Mouse (Mus musculus): ENCODE measurements around the gene Sorl1. TPM values are rescaled to one million over a fixed set of nuclear protein-coding genes. Genes with fewer than 3 reads are reported as not detected.

Sorl1 gene
- 10 to 100 TPM in 1 of 2 experiments, 1 to 10 TPM in 1; 9.6 to 12.9 TPM for total RNA-seq (2021)
- long read RNA-seq, experiment 1, full-length matches to known transcripts, result 3 of 9 reads
- long read RNA-seq, experiment 1, partial matches to known transcripts, result 4 of 9 reads
- long read RNA-seq, experiment 1, other reads (novel, unspliced or antisense), result 2 of 9 reads
- long read RNA-seq, experiment 2, full-length matches to known transcripts, result 5 of 12 reads
- long read RNA-seq, experiment 2, partial matches to known transcripts, result 3 of 12 reads
- long read RNA-seq, experiment 2, other reads (novel, unspliced or antisense), result 4 of 12 reads

GRCm38 (mm10) chr9:42123713-42124576 lies at the start of gene Sorl1:
TSS of gene Sorl1 (minus strand) at chr9:42124297.
- DNase-seq (ENCODE audit: low spot score in 2 of 2), result peak; percentile 57 to 74

- no peak for DNase-seq (ENCODE audit: low spot score in 2 of 2)
Measured at GRCm38 (mm10) chr9:42173781-42174180, 49.7 kb upstream of the Sorl1 start.

- no peak for DNase-seq (ENCODE audit: low spot score in 2 of 2)
Measured at GRCm38 (mm10) chr9:42169491-42169890, 45.4 kb upstream of the Sorl1 start.

- no peak for DNase-seq (ENCODE audit: low spot score in 2 of 2)
Measured at GRCm38 (mm10) chr9:42169025-42169424, 44.9 kb upstream of the Sorl1 start.

- DNase-seq (ENCODE audit: low spot score in 2 of 2), result no peak
Measured at GRCm38 (mm10) chr9:42164930-42165329, 40.8 kb upstream of the Sorl1 start.

GRCm38 (mm10) chr9:42163011-42163410 lies 38.9 kb upstream of the Sorl1 start:
- no peak for DNase-seq (ENCODE audit: low spot score in 2 of 2)

GRCm38 (mm10) chr9:42159376-42159775 lies 35.3 kb upstream of the Sorl1 start:
- DNase-seq (ENCODE audit: low spot score in 2 of 2), result no peak

- DNase-seq (ENCODE audit: low spot score in 2 of 2), result no peak
Measured at GRCm38 (mm10) chr9:42158652-42159051, 34.6 kb upstream of the Sorl1 start.

- DNase-seq (ENCODE audit: low spot score in 2 of 2), result no peak
Measured at GRCm38 (mm10) chr9:42157981-42158380, 33.9 kb upstream of the Sorl1 start.

GRCm38 (mm10) chr9:42156566-42156965 lies 32.5 kb upstream of the Sorl1 start:
- DNase-seq (ENCODE audit: low spot score in 2 of 2), result no peak

- no peak for DNase-seq (ENCODE audit: low spot score in 2 of 2)
Measured at GRCm38 (mm10) chr9:42154682-42155081, 30.6 kb upstream of the Sorl1 start.

GRCm38 (mm10) chr9:42148816-42149215 lies 24.7 kb upstream of the Sorl1 start:
- no peak for DNase-seq (ENCODE audit: low spot score in 2 of 2)

GRCm38 (mm10) chr9:42148036-42148435 lies 23.9 kb upstream of the Sorl1 start:
- no peak for DNase-seq (ENCODE audit: low spot score in 2 of 2)

GRCm38 (mm10) chr9:42146463-42146862 lies 22.4 kb upstream of the Sorl1 start:
- DNase-seq (ENCODE audit: low spot score in 2 of 2), result no peak

GRCm38 (mm10) chr9:42141549-42142210 lies 17.6 kb upstream of the Sorl1 start:
- DNase-seq (ENCODE audit: low spot score in 2 of 2), result no peak

GRCm38 (mm10) chr9:42138248-42138858 lies 14.3 kb upstream of the Sorl1 start:
- no peak for DNase-seq (ENCODE audit: low spot score in 2 of 2)

GRCm38 (mm10) chr9:42137578-42137977 lies 13.5 kb upstream of the Sorl1 start:
- no peak for DNase-seq (ENCODE audit: low spot score in 2 of 2)

GRCm38 (mm10) chr9:42130793-42131760 lies 7.0 kb upstream of the Sorl1 start:
- no peak for DNase-seq (ENCODE audit: low spot score in 2 of 2)

GRCm38 (mm10) chr9:42127983-42128382 lies 3.9 kb upstream of the Sorl1 start:
- DNase-seq (ENCODE audit: low spot score in 2 of 2), result no peak
